Mouse (Mus musculus) lung, embryonic 15.5 days (tissue): ENCODE measurements at regions not wholly inside any gene's neighbourhood (a gene's known extent, or its start where the extent isn't known, plus 50 kb on each side); places are given as distances from the start of the nearest gene placed in this dataset.
A peak's percentile ranks its signal among the peaks of the same experiment; 100 is the strongest.
"Not testable (repeated sequence)": the region's sequence is repeated elsewhere in the genome, so short reads cannot be mapped to it uniquely, and the experiment has no call there.

ENCODE experiments used
- ATAC-seq: fragments of 200-750 bp; cut with Nextera tagmentation; 2 replicates; pipeline ENCODE4 v1.8.0; 2017; ENCODE audit warnings: moderate number of reproducible peaks, borderline replicate concordance; ENCODE audit not compliant: low FRiP score, low TSS enrichment; ENCODE audit errors: extremely low read depth
- H3K27ac ChIP-seq: fragments of 300-500 bp; sonication (generic); 2 replicates; pipeline ENCODE4 v1.5.1; 2015; ENCODE audit warnings: moderate library complexity, mild to moderate bottlenecking, inconsistent platforms
- H3K27me3 ChIP-seq: fragments of 300-500 bp; sonication (generic); 2 replicates; pipeline ENCODE4 v1.6.1; 2015; ENCODE audit warnings: inconsistent platforms
- H3K36me3 ChIP-seq: fragments of 300-500 bp; sonication (generic); 2 replicates; pipeline ENCODE4 v1.6.1; 2015; ENCODE audit warnings: inconsistent platforms
- H3K4me1 ChIP-seq: fragments of 300-500 bp; sonication (generic); 2 replicates; pipeline ENCODE4 v1.6.1; 2015; ENCODE audit warnings: inconsistent platforms
- H3K4me2 ChIP-seq: fragments of 300-500 bp; sonication (generic); 2 replicates; pipeline ENCODE4 v1.6.1; 2015; ENCODE audit warnings: inconsistent platforms, mild to moderate bottlenecking, moderate library complexity
- H3K4me3 ChIP-seq: fragments of 300-500 bp; sonication (generic); 2 replicates; pipeline ENCODE4 v1.5.1; 2015; ENCODE audit warnings: mild to moderate bottlenecking, inconsistent platforms
- H3K9ac ChIP-seq: fragments of 300-500 bp; sonication (generic); 2 replicates; pipeline ENCODE4 v1.6.1; 2015; ENCODE audit warnings: inconsistent platforms
- H3K9me3 ChIP-seq: fragments of 300-500 bp; sonication (generic); 2 replicates; pipeline ENCODE4 v1.6.1; 2016; ENCODE audit warnings: inconsistent platforms
- WGBS: fragments of 180-500 bp; shearing (Covaris S2); methylation state at CpG from one replicate; pipeline ENCODE4 v1.1.7; 2015; 5-methylcytosine and 5-hydroxymethylcytosine counted together

DNA sequence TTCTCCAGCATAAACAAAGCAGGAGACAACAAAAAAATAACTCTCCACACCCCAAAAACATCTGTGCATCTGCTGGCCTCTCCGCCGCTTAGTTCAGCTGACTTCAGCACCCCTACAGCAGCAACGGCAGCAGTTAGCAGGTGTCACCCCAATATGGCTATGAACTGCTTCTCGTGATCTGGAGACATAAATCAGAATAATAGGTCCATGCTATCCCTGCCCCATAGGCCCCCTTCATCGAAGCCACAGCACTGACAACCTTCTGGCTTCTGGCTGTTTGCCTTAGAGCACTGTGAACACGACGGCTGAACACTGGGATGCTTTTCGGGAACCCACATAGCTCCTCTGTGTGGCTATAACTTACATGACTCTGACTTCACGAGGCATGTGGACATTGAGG, 523.8 kb downstream of the Bnc2 start:
- H3K27me3 ChIP-seq = no peaks in the 10 kb centered on the region
- H3K9ac ChIP-seq = no peak overlapping the region
- no peak overlapping the region for H3K27ac ChIP-seq
- peaks cover 33% of the 10 kb centered on the region for H3K4me1 ChIP-seq
- no peaks in the 10 kb centered on the region for H3K36me3 ChIP-seq
- H3K4me3 ChIP-seq = no peak overlapping the region
- H3K4me2 ChIP-seq = no peak overlapping the region
- H3K9me3 ChIP-seq = no peaks in the 10 kb centered on the region
- 59% methylated on average over 9 of the region's 9 CpGs for WGBS
- ATAC-seq = no peak

DNA sequence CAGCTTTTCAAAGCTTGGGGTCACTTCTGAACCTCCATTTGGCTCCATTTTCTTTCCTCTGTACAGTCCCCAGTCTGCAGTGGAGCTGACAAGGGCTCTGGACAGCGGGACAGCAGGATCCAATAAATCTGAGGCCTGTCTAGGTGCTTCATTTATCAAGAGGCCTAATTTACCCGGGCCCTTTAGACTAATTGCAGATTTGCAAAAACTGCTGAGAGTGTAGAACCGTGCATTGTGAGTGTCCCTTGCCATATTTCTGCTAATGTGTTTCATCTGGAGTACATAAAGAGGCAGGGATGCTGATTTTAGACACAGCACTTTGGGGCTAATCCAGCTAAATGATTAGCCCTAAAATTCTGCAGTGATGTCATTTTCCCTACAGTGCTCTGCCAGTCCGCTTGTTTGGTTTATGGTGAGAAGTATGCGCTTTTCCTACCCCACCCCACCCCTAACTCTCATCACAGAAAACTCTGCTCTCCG, 523.1 kb downstream of the Bnc2 start:
- Histone ChIP-seq H3K27ac (no peak overlapping the region), H3K9ac (no peak overlapping the region), H3K9me3 (no peaks in the 10 kb centered on the region), H3K4me2 (no peak overlapping the region), H3K4me1 (peaks cover 31% of the 10 kb centered on the region), H3K4me3 (no peak overlapping the region), H3K36me3 (no peaks in the 10 kb centered on the region), H3K27me3 (no peaks in the 10 kb centered on the region)
- peak; percentile 37; the same call in 1 of the 2 replicates for ATAC-seq
- 25% methylated on average over 6 of the region's 6 CpGs for WGBS

DNA sequence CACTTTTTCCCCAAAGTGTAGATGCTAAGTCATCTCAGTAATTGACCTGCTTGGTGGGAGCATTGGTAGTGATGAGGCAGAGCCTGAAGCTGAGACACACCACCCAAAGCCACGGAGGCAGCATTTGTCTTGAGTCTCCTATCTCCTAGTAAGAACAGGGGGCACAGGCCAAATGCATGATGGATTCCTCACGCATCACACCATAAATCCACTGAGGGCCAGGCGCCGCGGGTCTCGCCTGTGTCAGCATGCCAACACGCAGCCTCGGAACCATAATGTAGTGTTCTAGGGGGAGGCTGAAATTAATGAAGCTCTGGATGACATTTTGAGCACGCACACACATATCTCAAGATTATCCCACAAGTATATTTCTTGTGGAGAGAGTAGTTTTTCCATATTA, 521.5 kb downstream of the Bnc2 start:
- no peak for ATAC-seq
- H3K4me2 ChIP-seq = no peak overlapping the region
- H3K36me3 ChIP-seq = no peaks in the 10 kb centered on the region
- no peak overlapping the region for H3K9ac ChIP-seq
- no peaks in the 10 kb centered on the region for H3K27me3 ChIP-seq
- no peak overlapping the region for H3K27ac ChIP-seq
- 64% methylated on average over 9 of the region's 9 CpGs for WGBS
- no peaks in the 10 kb centered on the region for H3K9me3 ChIP-seq
- H3K4me1 ChIP-seq = peaks cover 31% of the 10 kb centered on the region
- H3K4me3 ChIP-seq = no peak overlapping the region

DNA sequence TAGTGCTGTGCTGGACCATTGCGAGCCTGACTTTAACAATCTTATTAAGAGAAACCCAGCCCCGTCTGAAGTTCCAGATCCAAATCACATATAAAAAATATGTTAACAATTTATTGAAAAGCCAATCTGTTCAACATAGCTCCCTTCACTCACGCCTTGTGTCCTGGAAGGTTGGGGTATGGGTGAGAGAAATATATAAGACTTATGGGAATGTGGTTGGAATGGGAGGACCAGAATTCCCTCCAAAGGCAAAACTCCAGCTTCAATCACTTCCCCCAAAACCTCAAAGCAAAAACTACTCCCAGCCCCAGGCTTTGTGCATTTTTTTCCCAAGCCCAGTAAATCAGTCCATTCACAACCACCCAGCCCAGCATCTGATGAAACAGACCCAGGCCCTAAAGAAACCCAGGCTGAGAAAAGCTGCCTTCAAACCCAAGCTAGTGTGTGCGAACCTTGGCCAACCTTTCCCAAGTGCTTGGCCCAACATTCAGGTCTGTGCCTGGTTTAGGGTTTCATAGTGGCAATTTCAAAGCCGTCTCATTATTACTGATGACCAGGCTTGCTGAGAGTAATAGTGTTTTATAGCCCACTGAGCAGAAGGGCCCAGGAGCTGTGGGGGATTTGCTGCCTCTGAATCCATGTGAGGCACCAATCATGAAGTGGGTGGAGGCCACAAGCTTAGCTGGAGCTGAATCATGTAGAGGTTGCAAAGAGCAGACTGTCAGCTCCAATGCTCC, 517.0 kb downstream of the Bnc2 start:
- no peak overlapping the region for H3K27ac ChIP-seq
- H3K9me3 ChIP-seq = no peaks in the 10 kb centered on the region
- no peak overlapping the region for H3K9ac ChIP-seq
- H3K4me1 ChIP-seq = no peaks in the 10 kb centered on the region
- no peaks in the 10 kb centered on the region for H3K36me3 ChIP-seq
- ATAC-seq = no peak
- H3K4me2 ChIP-seq = no peak overlapping the region
- WGBS = 88% methylated on average over 5 of the region's 5 CpGs
- no peak overlapping the region for H3K4me3 ChIP-seq
- H3K27me3 ChIP-seq = no peaks in the 10 kb centered on the region

DNA sequence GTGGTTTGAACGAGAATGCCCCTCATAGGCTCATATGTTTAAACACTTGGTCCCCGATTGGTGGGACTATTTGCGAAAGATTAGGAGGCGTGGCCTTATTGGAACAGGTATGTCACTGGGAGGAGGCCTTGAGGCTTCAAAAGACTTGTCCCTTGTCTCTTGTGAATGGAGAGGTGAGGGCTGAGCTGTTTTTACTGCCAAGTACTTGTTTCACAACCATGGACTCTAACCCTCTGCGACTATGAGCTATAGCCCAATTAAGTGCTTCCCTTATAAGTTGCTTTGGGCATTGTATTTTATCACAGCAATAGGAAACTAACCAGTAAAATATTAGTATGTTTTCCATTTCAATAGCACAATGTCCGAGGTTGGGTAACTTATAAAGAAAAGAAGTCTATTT, 511.7 kb downstream of the Bnc2 start:
- Histone ChIP-seq H3K36me3 (no peaks in the 10 kb centered on the region), H3K9ac (no peak overlapping the region), H3K4me3 (no peak overlapping the region), H3K27ac (no peak overlapping the region), H3K4me2 (no peak overlapping the region), H3K27me3 (no peaks in the 10 kb centered on the region), H3K9me3 (no peaks in the 10 kb centered on the region), H3K4me1 (no peaks in the 10 kb centered on the region)
- ATAC-seq = no peak
- 88% methylated on average over 6 of the region's 6 CpGs for WGBS

DNA sequence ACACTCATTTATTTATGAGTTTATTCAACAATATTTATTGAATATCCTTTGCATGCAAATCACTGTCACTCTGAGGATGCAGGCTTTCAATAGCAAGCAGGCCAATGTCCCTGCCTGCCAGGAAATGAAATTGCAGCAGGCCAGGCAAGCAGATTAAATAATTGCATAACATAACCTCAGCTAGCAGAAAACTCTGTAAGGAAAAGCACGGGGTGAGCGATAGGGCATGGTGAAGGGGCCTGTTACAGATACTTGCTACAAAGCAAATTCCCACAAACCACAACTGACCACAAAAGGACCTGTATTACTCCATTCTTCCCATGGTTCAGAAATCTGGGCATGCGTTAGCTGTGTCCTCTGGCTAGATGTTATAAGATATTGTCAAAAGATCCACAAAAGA, 509.8 kb downstream of the Bnc2 start:
- Histone ChIP-seq H3K36me3 (no peaks in the 10 kb centered on the region), H3K9me3 (no peaks in the 10 kb centered on the region), H3K4me1 (no peaks in the 10 kb centered on the region), H3K27ac (no peak overlapping the region), H3K27me3 (no peaks in the 10 kb centered on the region), H3K9ac (no peak overlapping the region), H3K4me2 (no peak overlapping the region), H3K4me3 (no peak overlapping the region)
- WGBS = 81% methylated on average over 3 of the region's 3 CpGs
- ATAC-seq = no peak

DNA sequence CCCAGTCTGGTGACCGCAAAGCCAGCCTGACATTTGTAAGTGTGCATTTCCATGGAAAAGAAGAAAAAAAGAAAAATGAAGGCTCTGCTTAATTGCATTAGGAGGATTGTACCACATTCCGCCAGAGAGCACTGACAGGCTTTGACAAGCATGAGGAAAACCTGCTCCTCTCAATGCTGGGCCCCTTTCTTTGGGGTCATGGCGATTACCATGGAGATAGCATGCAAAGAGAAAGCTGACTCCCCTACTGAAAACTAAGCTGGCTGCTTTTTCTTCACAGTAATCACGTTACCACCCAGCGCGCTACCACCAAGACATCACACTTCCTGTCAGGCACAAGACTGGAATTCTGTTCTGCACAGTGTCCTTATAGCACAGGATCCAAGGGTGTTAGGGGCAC, 502.2 kb downstream of the Bnc2 start:
- no peaks in the 10 kb centered on the region for H3K27me3 ChIP-seq
- WGBS = 47% methylated on average over 6 of the region's 6 CpGs
- H3K4me2 ChIP-seq = no peak overlapping the region
- no peak for ATAC-seq
- H3K9ac ChIP-seq = no peak overlapping the region
- no peaks in the 10 kb centered on the region for H3K9me3 ChIP-seq
- H3K4me3 ChIP-seq = no peak overlapping the region
- H3K36me3 ChIP-seq = no peaks in the 10 kb centered on the region
- no peak overlapping the region for H3K27ac ChIP-seq
- 0 out of 2 replicates have a peak, but pooled peaks cover 6% of the 10 kb centered on the region for H3K4me1 ChIP-seq

DNA sequence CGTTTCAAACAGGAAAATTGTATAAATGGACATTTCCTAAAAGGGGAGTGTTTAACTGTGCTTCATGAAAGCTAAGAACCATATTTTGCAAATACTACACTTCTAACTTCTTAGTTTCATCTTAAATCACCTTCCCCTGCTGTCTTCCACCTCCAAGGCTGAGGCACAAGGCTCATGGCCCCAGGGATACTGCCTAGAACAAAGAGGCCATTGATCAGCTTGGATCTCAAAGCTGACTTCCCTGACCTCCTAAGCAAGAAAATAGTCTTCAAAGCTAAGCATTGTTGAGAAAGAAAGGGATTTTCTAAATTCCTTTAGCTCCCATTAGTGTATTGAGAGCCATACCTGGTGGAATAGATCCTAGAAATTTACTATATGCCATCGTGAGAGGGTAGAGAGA, 501.6 kb downstream of the Bnc2 start:
- H3K4me2 ChIP-seq = no peak overlapping the region
- no peak overlapping the region for H3K9ac ChIP-seq
- no peak overlapping the region for H3K27ac ChIP-seq
- no peak for ATAC-seq
- no peaks in the 10 kb centered on the region for H3K36me3 ChIP-seq
- H3K4me3 ChIP-seq = no peak overlapping the region
- WGBS = 58% methylated on average over 2 of the region's 2 CpGs
- no peaks in the 10 kb centered on the region for H3K9me3 ChIP-seq
- H3K4me1 ChIP-seq = 0 out of 2 replicates have a peak, but pooled peaks cover 6% of the 10 kb centered on the region
- no peaks in the 10 kb centered on the region for H3K27me3 ChIP-seq

DNA sequence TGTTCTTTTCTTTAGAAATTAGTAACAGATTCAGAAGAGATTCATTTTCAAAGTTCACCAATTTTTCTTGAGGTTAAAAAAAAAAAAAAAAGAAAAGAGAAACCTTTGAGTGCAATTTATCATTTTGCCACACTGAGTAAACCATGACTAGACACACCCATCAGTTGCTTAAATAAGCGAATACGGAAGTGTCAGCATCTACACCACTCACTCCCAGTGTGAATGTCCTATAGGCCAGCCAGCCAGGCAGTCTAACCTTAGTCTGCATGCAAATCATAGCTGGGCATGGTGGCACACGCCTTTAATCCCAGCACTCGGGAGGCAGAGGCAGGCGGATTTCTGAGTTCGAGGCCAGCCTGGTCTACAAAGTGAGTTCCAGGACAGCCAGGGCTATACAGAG, 498.6 kb downstream of the Bnc2 start:
- ATAC-seq, H3K4me3 ChIP-seq, H3K4me1 ChIP-seq, H3K27me3 ChIP-seq, H3K27ac ChIP-seq, H3K36me3 ChIP-seq, H3K4me2 ChIP-seq, H3K9ac ChIP-seq, H3K9me3 ChIP-seq: not testable (repeated sequence)
- WGBS = 92% methylated on average over 6 of the region's 6 CpGs

DNA sequence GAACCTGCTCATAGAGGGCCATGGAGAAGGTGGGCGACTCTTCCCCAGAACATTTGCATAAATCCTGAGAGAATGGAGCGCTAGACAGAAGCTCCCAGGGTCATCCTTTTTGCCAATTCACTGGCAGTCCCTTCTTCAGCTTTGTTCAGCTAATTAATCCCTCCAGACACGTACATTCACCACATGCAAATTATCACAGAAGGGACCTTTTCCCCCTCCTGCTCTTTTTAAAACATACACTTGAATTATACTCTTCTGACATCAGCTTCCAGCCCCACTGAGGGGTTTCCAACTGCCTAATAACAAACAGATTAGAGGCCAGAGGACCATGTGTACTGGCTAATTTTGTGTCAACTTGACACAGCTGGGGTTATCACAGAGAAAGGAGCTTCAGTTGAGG, 497.2 kb downstream of the Bnc2 start:
- Histone ChIP-seq H3K27me3 (no peaks in the 10 kb centered on the region), H3K4me2 (no peak overlapping the region), H3K36me3 (no peaks in the 10 kb centered on the region), H3K9me3 (no peaks in the 10 kb centered on the region), H3K9ac (no peak overlapping the region), H3K4me3 (no peak overlapping the region), H3K4me1 (0 out of 2 replicates have a peak, but pooled peaks cover 3% of the 10 kb centered on the region), H3K27ac (no peak overlapping the region)
- no peak for ATAC-seq
- 77% methylated on average over 3 of the region's 3 CpGs for WGBS

DNA sequence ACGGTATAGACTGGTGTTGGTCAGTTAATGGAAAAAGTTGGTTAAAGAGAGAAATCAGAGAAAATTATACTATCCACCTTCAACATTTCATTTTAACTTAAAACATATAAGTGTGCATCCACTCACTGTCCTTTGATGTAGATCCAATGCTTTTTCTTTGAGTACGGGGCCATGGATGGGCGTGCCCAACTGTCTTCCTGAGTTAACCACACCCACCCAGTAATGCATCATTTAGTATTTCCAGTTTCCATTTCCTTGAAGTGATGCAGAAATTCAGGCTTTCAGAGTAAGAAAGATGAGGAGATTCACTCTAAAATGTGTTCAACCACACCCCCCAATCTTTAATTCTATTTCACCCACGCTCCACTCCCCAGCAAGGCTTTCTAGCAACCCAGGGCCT, 490.6 kb downstream of the Bnc2 start:
- H3K27ac ChIP-seq = no peak overlapping the region
- no peaks in the 10 kb centered on the region for H3K27me3 ChIP-seq
- H3K4me2 ChIP-seq = no peak overlapping the region
- 0 out of 2 replicates have a peak, but pooled peaks cover 3% of the 10 kb centered on the region for H3K4me1 ChIP-seq
- ATAC-seq = no peak
- no peak overlapping the region for H3K9ac ChIP-seq
- H3K9me3 ChIP-seq = no peaks in the 10 kb centered on the region
- H3K36me3 ChIP-seq = no peaks in the 10 kb centered on the region
- WGBS = 82% methylated on average over 4 of the region's 4 CpGs
- no peak overlapping the region for H3K4me3 ChIP-seq

DNA sequence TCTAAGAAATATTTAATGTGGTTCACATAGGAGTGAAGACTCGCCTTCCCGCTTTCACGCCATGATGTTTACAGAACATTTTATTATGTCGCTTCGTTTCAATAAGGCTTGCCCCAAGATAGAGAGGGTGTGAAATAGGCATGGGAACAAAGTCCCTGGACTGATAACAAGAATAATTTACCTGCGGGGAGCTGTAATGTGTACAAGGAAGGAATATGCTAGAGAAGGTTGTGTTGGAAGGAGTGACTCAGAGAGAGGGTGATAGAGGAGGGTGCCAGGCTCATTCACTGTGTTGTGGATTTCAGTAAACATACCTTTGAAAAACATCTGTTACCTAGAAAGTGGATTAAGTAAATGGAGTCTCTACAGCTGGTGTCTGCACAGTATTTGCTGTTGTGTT, 490.2 kb downstream of the Bnc2 start:
- Histone ChIP-seq H3K9ac (no peak overlapping the region), H3K9me3 (no peaks in the 10 kb centered on the region), H3K4me2 (no peak overlapping the region), H3K36me3 (no peaks in the 10 kb centered on the region), H3K27ac (no peak overlapping the region), H3K4me3 (no peak overlapping the region), H3K4me1 (0 out of 2 replicates have a peak, but pooled peaks cover 3% of the 10 kb centered on the region), H3K27me3 (no peaks in the 10 kb centered on the region)
- no peak for ATAC-seq
- WGBS = 77% methylated on average over 6 of the region's 6 CpGs
